Mouse (Mus musculus): ENCODE measurements around the gene Cyb561a3. TPM values are rescaled to one million over a fixed set of nuclear protein-coding genes. Genes with fewer than 3 reads are reported as not detected.

The Cyb561a3 gene
- polyA plus RNA-seq, 1 experiment from 2014 or later: 14.1 TPM

- Histone ChIP-seq H3K9me3 (ENCODE audit: control insufficient read depth, low read length) (no peaks in the 10 kb centered on the region), H3K9ac (ENCODE audit: low read depth, low read length) (no peak overlapping the region), H3K27ac (ENCODE audit: low read depth, low read length) (no peak overlapping the region), H3K36me3 (ENCODE audit: control insufficient read depth, insufficient read depth, low read length) (no peaks in the 10 kb centered on the region), H3K4me2 (replicated peaks; ENCODE audit: low read depth, low read length) (no peak overlapping the region), H3K4me3 (ENCODE audit: low read length) (no peak overlapping the region), H3K27me3 (ENCODE audit: control insufficient read depth, insufficient read depth, low read length) (no peaks in the 10 kb centered on the region), H3K4me1 (ENCODE audit: control insufficient read depth, insufficient read depth, low read length) (peaks cover 9% of the 10 kb centered on the region)
- no peak for ATAC-seq (ENCODE audit: low FRiP score, low TSS enrichment)
- WGBS: 37% methylated on average over 7 of the region's 7 CpGs
Measured at GRCm38 (mm10) chr19:10637840-10638239, 60.9 kb downstream of the Cyb561a3 start.

- H3K4me1 ChIP-seq (ENCODE audit: control insufficient read depth, insufficient read depth, low read length): peaks cover 7% of the 10 kb centered on the region; the same call in 1 of the 2 replicates
- H3K4me3 ChIP-seq (ENCODE audit: low read length): no peak overlapping the region
- no peak overlapping the region for H3K27ac ChIP-seq (ENCODE audit: low read depth, low read length)
- H3K36me3 ChIP-seq (ENCODE audit: control insufficient read depth, insufficient read depth, low read length): no peaks in the 10 kb centered on the region
- peak overlapping the region; percentile 31; the same call in 1 of the 2 replicates for H3K4me2 ChIP-seq (replicated peaks; ENCODE audit: low read depth, low read length)
- H3K27me3 ChIP-seq (ENCODE audit: control insufficient read depth, insufficient read depth, low read length): no peaks in the 10 kb centered on the region
- WGBS: 2% methylated on average over 5 of the region's 5 CpGs
- no peak for ATAC-seq (ENCODE audit: low FRiP score, low TSS enrichment)
- peak overlapping the region; percentile 12; the same call in 1 of the 2 replicates for H3K9ac ChIP-seq (ENCODE audit: low read depth, low read length)
- no peaks in the 10 kb centered on the region for H3K9me3 ChIP-seq (ENCODE audit: control insufficient read depth, low read length)
Measured at GRCm38 (mm10) chr19:10640080-10640479, 63.1 kb downstream of the Cyb561a3 start.

DNA sequence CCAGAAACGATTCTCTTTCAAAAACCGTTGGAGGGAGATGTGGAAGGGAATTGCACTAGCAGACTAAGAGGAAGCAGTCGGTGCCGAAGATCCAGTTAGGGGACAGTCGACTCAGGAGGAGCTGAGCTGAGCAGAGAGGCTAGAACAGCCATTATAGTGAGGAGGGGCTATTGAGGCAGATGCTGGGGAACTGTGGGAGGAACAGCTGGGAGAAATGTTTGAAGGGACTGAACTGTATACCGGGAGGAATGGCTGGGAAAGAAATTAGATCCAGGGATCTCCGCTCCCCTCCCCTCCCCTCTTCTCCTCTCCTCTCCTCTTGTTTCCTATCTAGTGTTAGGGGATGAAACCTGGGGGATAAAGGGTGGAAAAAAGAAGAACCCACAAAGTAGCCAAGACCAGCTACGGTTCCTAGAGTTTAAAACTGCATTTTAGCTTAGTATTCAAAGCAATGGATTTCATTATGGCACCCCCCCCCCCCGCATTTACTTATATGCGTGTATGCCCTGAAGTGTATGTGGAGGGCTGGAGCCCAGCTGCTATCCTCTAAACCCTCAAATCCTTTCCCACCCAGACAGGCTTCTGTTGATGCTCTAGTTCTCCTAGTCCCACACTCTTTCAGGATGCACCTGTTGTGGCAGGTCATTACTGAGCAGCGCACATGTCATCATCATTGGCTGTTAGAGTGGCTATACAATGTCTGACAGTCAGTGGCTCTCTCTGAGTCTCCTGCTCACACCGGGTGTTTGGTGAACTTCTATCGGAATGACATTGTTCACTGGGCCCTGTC lies 63.8 kb downstream of the Cyb561a3 start:
- ATAC-seq (ENCODE audit: low FRiP score, low TSS enrichment): peak; percentile 44; the same call in 1 of the 2 replicates
- WGBS: 42% methylated on average over 13 of the region's 13 CpGs

More for the DNA sequence above, 63.8 kb downstream of the Cyb561a3 start:
- Histone ChIP-seq H3K9ac (ENCODE audit: low read depth, low read length) (0 out of 2 replicates have a peak overlapping the region, but pooled peaks have one; percentile 12), H3K9me3 (ENCODE audit: control insufficient read depth, low read length) (no peaks in the 10 kb centered on the region), H3K4me2 (replicated peaks; ENCODE audit: low read depth, low read length) (peak overlapping the region; percentile 31; the same call in 1 of the 2 replicates), H3K27me3 (ENCODE audit: control insufficient read depth, insufficient read depth, low read length) (no peaks in the 10 kb centered on the region), H3K27ac (ENCODE audit: low read depth, low read length) (no peak overlapping the region), H3K4me3 (ENCODE audit: low read length) (no peak overlapping the region), H3K36me3 (ENCODE audit: control insufficient read depth, insufficient read depth, low read length) (no peaks in the 10 kb centered on the region), H3K4me1 (ENCODE audit: control insufficient read depth, insufficient read depth, low read length) (peaks cover 3% of the 10 kb centered on the region; the same call in 1 of the 2 replicates)

Other genes starting within 250 kb of the Cyb561a3 start
- 2.1 and 2.3 TPM in 2 replicates for gene Syt7, start 188.1 kb upstream of the Cyb561a3 start, polyA plus RNA-seq (2014; fragmentation: Nextera tagmentation; extraction: Ambion mirVana)
- 0.91 and 1.0 TPM in 2 replicates for gene Lrrc10b, start 119.7 kb upstream of the Cyb561a3 start, polyA plus RNA-seq (2014; fragmentation: Nextera tagmentation; extraction: Ambion mirVana)
- gene Ppp1r32, start 94.2 kb upstream of the Cyb561a3 start, polyA plus RNA-seq (2014; fragmentation: Nextera tagmentation; extraction: Ambion mirVana): not detected in 2 replicates
- gene Cpsf7, start 51.9 kb upstream of the Cyb561a3 start, polyA plus RNA-seq (2014; fragmentation: Nextera tagmentation; extraction: Ambion mirVana): 40.7 and 63.0 TPM in 2 replicates
- gene Sdhaf2, start 51.0 kb upstream of the Cyb561a3 start, polyA plus RNA-seq (2014; fragmentation: Nextera tagmentation; extraction: Ambion mirVana): 65.1 and 65.6 TPM in 2 replicates
- 57.6 and 67.5 TPM in 2 replicates for gene Tmem216, start 20.9 kb upstream of the Cyb561a3 start, polyA plus RNA-seq (2014; fragmentation: Nextera tagmentation; extraction: Ambion mirVana)
- 57.9 and 59.2 TPM in 2 replicates for gene Tmem138, start 190 bp downstream of the Cyb561a3 start, polyA plus RNA-seq (2014; fragmentation: Nextera tagmentation; extraction: Ambion mirVana)
- gene Ddb1, start 28.2 kb downstream of the Cyb561a3 start, polyA plus RNA-seq (2014; fragmentation: Nextera tagmentation; extraction: Ambion mirVana): 238 and 353 TPM in 2 replicates
- 21.5 and 30.0 TPM in 2 replicates for gene Tkfc, start 28.5 kb downstream of the Cyb561a3 start, polyA plus RNA-seq (2014; fragmentation: Nextera tagmentation; extraction: Ambion mirVana)
- 1.2 and 2.0 TPM in 2 replicates for gene Vwce, start 57.0 kb downstream of the Cyb561a3 start, polyA plus RNA-seq (2014; fragmentation: Nextera tagmentation; extraction: Ambion mirVana)
- not detected in 2 replicates for gene Pga5, start 100.9 kb downstream of the Cyb561a3 start, polyA plus RNA-seq (2014; fragmentation: Nextera tagmentation; extraction: Ambion mirVana)
- 18.9 and 31.7 TPM in 2 replicates for gene Vps37c, start 111.6 kb downstream of the Cyb561a3 start, polyA plus RNA-seq (2014; fragmentation: Nextera tagmentation; extraction: Ambion mirVana)
- 0.46 and 0.61 TPM in 2 replicates for gene Cd5, start 161.8 kb downstream of the Cyb561a3 start, polyA plus RNA-seq (2014; fragmentation: Nextera tagmentation; extraction: Ambion mirVana)